Mouse (Mus musculus) left cerebral cortex, adult 9 months (tissue): ENCODE results near the gene Patl2.
"Not testable (repeated sequence)": the region's sequence is repeated elsewhere in the genome, so short reads cannot be mapped to it uniquely, and the experiment has no call there.

Source experiments
- DNase-seq, 2 experiments: peaks; one replicate each; pipeline ENCODE4 v3.0.0; 2022; ENCODE audit warnings: low spot score in 2 of 2

Patl2 gene

GRCm38 (mm10) chr2:122186106-122186505, at the start of gene Patl2, which contains the start of gene Terb2:
Gene Patl2 (minus strand): TSS chr2:122186189.
Gene Terb2 (plus strand): TSS chr2:122186272.
- no peak for DNase-seq

GRCm38 (mm10) chr2:122235425-122235824, 49.4 kb upstream of the Patl2 start:
- DNase-seq, result no peak

GRCm38 (mm10) chr2:122234611-122235288, 48.8 kb upstream of the Patl2 start, which contains the start of gene Sord:
Gene Sord (plus strand): TSS chr2:122234749.
- DNase-seq, result peak in 1 of 2 experiments; percentile 55

- peak in 1 of 2 experiments; percentile 32 for DNase-seq
Measured at GRCm38 (mm10) chr2:122233759-122234557, 48.0 kb upstream of the Patl2 start.

- no peak for DNase-seq
Measured at GRCm38 (mm10) chr2:122233341-122233740, 47.4 kb upstream of the Patl2 start.

- no peak for DNase-seq
Measured at GRCm38 (mm10) chr2:122231616-122232015, 45.6 kb upstream of the Patl2 start.

- no peak for DNase-seq
Measured at GRCm38 (mm10) chr2:122230395-122230794, 44.4 kb upstream of the Patl2 start.

- no peak for DNase-seq
Measured at GRCm38 (mm10) chr2:122223654-122224053, 37.7 kb upstream of the Patl2 start.

GRCm38 (mm10) chr2:122222272-122222671, 36.3 kb upstream of the Patl2 start:
- DNase-seq, result no peak

GRCm38 (mm10) chr2:122221798-122222197, 35.8 kb upstream of the Patl2 start:
- no peak for DNase-seq

GRCm38 (mm10) chr2:122221378-122221777, 35.4 kb upstream of the Patl2 start:
- DNase-seq, result no peak

- DNase-seq, result no peak
Measured at GRCm38 (mm10) chr2:122218234-122218633, 32.2 kb upstream of the Patl2 start.

GRCm38 (mm10) chr2:122217075-122217474, 31.1 kb upstream of the Patl2 start:
- DNase-seq, result not testable (repeated sequence)

- no peak for DNase-seq
Measured at GRCm38 (mm10) chr2:122210534-122211228, 24.7 kb upstream of the Patl2 start.

GRCm38 (mm10) chr2:122206440-122207107, 20.6 kb upstream of the Patl2 start:
- DNase-seq, result no peak

GRCm38 (mm10) chr2:122201501-122201900, 15.5 kb upstream of the Patl2 start:
- DNase-seq, result no peak

- DNase-seq, result peak in 1 of 2 experiments; percentile 14
Measured at GRCm38 (mm10) chr2:122194509-122194929, 8.5 kb upstream of the Patl2 start.

GRCm38 (mm10) chr2:122191849-122192248, 5.9 kb upstream of the Patl2 start:
- DNase-seq, result no peak

GRCm38 (mm10) chr2:122186751-122187150, 762 bp upstream of the Patl2 start:
- DNase-seq, result no peak

GRCm38 (mm10) chr2:122185086-122185485, 903 bp downstream of the Patl2 start:
- no peak for DNase-seq

GRCm38 (mm10) chr2:122180051-122180822, 5.8 kb downstream of the Patl2 start:
- DNase-seq, result no peak
